Mouse (Mus musculus) intestine, embryonic 16.5 days (tissue): ENCODE data around the gene Draxin. TPM values are rescaled to one million over a fixed set of nuclear protein-coding genes. Genes with fewer than 3 reads are reported as not detected.
A peak's percentile ranks its signal among the peaks of the same experiment; 100 is the strongest.
"Not testable (repeated sequence)": the region's sequence is repeated elsewhere in the genome, so short reads cannot be mapped to it uniquely, and the experiment has no call there.

Experiments used
- ATAC-seq: fragments of 200-750 bp; cut with Nextera tagmentation; 2 replicates; pipeline ENCODE4 v1.8.0; 2017; ENCODE audit warnings: moderate TSS enrichment, moderate library complexity
- H3K27ac ChIP-seq: fragments of 300-500 bp; sonication (generic); 2 replicates; pipeline ENCODE4 v1.5.1; 2014; ENCODE audit warnings: mild to moderate bottlenecking, low read length
- H3K27me3 ChIP-seq: fragments of 300-500 bp; sonication (generic); replicated peaks from 2 replicates; pipeline ENCODE4 v1.6.1; 2014; ENCODE audit warnings: low read length, control low read depth, mixed read lengths; ENCODE audit not compliant: control insufficient read depth, insufficient read depth
- H3K36me3 ChIP-seq: fragments of 300-500 bp; sonication (generic); 2 replicates; pipeline ENCODE4 v1.6.1; 2014; ENCODE audit warnings: low read length, control low read depth; ENCODE audit not compliant: control insufficient read depth, insufficient read depth
- H3K4me1 ChIP-seq: fragments of 300-500 bp; sonication (generic); 2 replicates; pipeline ENCODE4 v1.6.1; 2014; ENCODE audit warnings: low read length, control low read depth, mixed read lengths; ENCODE audit not compliant: control insufficient read depth, insufficient read depth
- H3K4me2 ChIP-seq: fragments of 300-500 bp; sonication (generic); 2 replicates; pipeline ENCODE4 v1.6.1; 2014; ENCODE audit warnings: low read depth, low read length, control low read depth
- H3K4me3 ChIP-seq: fragments of 300-500 bp; sonication (generic); 2 replicates; pipeline ENCODE4 v1.5.1; 2014; ENCODE audit warnings: mild to moderate bottlenecking, low read length
- H3K9ac ChIP-seq: fragments of 300-500 bp; sonication (generic); 2 replicates; pipeline ENCODE4 v1.6.1; 2014; ENCODE audit warnings: low read depth, low read length
- H3K9me3 ChIP-seq: fragments of 300-500 bp; sonication (generic); 2 replicates; pipeline ENCODE4 v1.6.1; 2016; ENCODE audit warnings: low read length, control low read depth; ENCODE audit not compliant: control insufficient read depth
- WGBS: fragments of 180-500 bp; shearing (Covaris S2); extraction: QIAGEN DNeasy Blood & Tissue Kit; methylation state at CpG from one replicate; pipeline ENCODE4 v1.1.7; 2014; 5-methylcytosine and 5-hydroxymethylcytosine counted together
- polyA plus RNA-seq: library from polyadenylated mRNA; unstranded; fragments of >200 nt; fragmentation: Nextera tagmentation; extraction: Ambion mirVana; gene quantifications from 2 replicates; pipeline ENCODE4 v1.2.1, GENCODE M21; 2015

Draxin gene
- polyA plus RNA-seq, 1 experiment from 2014 or later: 0.07 TPM

GRCm38 (mm10) chr4:148121982-148122693 is 8.4 kb downstream of the Draxin start:
- no peak for ATAC-seq
- H3K9me3 ChIP-seq: peaks cover 3% of the 10 kb centered on the region; the same call in 1 of the 2 replicates
- H3K36me3 ChIP-seq: no peaks in the 10 kb centered on the region
- 27% methylated on average over 6 of the region's 6 CpGs for WGBS
- H3K4me3 ChIP-seq: no peak overlapping the region
- H3K27ac ChIP-seq: no peak overlapping the region
- no peaks in the 10 kb centered on the region for H3K27me3 ChIP-seq
- H3K9ac ChIP-seq: no peak overlapping the region
- no peak overlapping the region for H3K4me2 ChIP-seq
- no peaks in the 10 kb centered on the region; the same call in 1 of the 2 replicates for H3K4me1 ChIP-seq

- Histone ChIP-seq H3K36me3 (no peaks in the 10 kb centered on the region), H3K27me3 (no peaks in the 10 kb centered on the region), H3K4me3 (no peak overlapping the region), H3K9ac (no peak overlapping the region), H3K4me1 (no peaks in the 10 kb centered on the region; the same call in 1 of the 2 replicates), H3K4me2 (no peak overlapping the region), H3K9me3 (peaks cover 4% of the 10 kb centered on the region; the same call in 1 of the 2 replicates), H3K27ac (no peak overlapping the region)
- ATAC-seq: no peak
- WGBS: 83% methylated on average over 4 of the region's 4 CpGs
These were observed 9.1 kb downstream of the Draxin start for GRCm38 (mm10) chr4:148121362-148121761.

- H3K27ac ChIP-seq: no peak overlapping the region
- no peaks in the 10 kb centered on the region for H3K27me3 ChIP-seq
- WGBS: 68% methylated on average over 9 of the region's 9 CpGs
- no peaks in the 10 kb centered on the region for H3K36me3 ChIP-seq
- H3K4me1 ChIP-seq: no peaks in the 10 kb centered on the region; the same call in 1 of the 2 replicates
- peaks cover 4% of the 10 kb centered on the region; the same call in 1 of the 2 replicates for H3K9me3 ChIP-seq
- no peak overlapping the region for H3K4me3 ChIP-seq
- no peak overlapping the region for H3K4me2 ChIP-seq
- ATAC-seq: no peak
- no peak overlapping the region for H3K9ac ChIP-seq
These were observed 9.9 kb downstream of the Draxin start for GRCm38 (mm10) chr4:148120555-148120954.

- not testable (repeated sequence) for H3K9me3 ChIP-seq, H3K4me2 ChIP-seq, H3K4me1 ChIP-seq, H3K27me3 ChIP-seq, H3K36me3 ChIP-seq, H3K4me3 ChIP-seq, H3K27ac ChIP-seq, ATAC-seq, H3K9ac ChIP-seq
- 82% methylated on average over 9 of the region's 9 CpGs for WGBS
These were observed 10.9 kb downstream of the Draxin start for GRCm38 (mm10) chr4:148119578-148119977.

- no peak overlapping the region for H3K9ac ChIP-seq
- H3K27ac ChIP-seq: no peak overlapping the region
- no peak overlapping the region for H3K4me2 ChIP-seq
- H3K4me1 ChIP-seq: no peaks in the 10 kb centered on the region; the same call in none of the 2 replicates
- peaks cover 4% of the 10 kb centered on the region; the same call in 1 of the 2 replicates for H3K9me3 ChIP-seq
- H3K36me3 ChIP-seq: no peaks in the 10 kb centered on the region
- WGBS: 77% methylated on average over 4 of the region's 4 CpGs
- H3K27me3 ChIP-seq: 0 out of 2 replicates have a peak, but pooled peaks cover 2% of the 10 kb centered on the region
- no peak overlapping the region for H3K4me3 ChIP-seq
- no peak for ATAC-seq
These were observed 13.1 kb downstream of the Draxin start for GRCm38 (mm10) chr4:148117392-148117791.

GRCm38 (mm10) chr4:148116657-148117056 is 13.8 kb downstream of the Draxin start:
- Histone ChIP-seq H3K4me1 (no peaks in the 10 kb centered on the region; the same call in none of the 2 replicates), H3K27me3 (0 out of 2 replicates have a peak, but pooled peaks cover 2% of the 10 kb centered on the region), H3K9ac (no peak overlapping the region), H3K4me2 (no peak overlapping the region), H3K36me3 (no peaks in the 10 kb centered on the region), H3K9me3 (peaks cover 4% of the 10 kb centered on the region; the same call in 1 of the 2 replicates), H3K27ac (no peak overlapping the region), H3K4me3 (no peak overlapping the region)
- 70% methylated on average over 4 of the region's 4 CpGs for WGBS
- no peak for ATAC-seq

- Histone ChIP-seq H3K9ac (peak overlapping the region; percentile 17; the same call in 1 of the 2 replicates), H3K4me2 (peak overlapping the region; percentile 36), H3K4me1 (no peaks in the 10 kb centered on the region; the same call in none of the 2 replicates), H3K9me3 (peaks cover 4% of the 10 kb centered on the region; the same call in 1 of the 2 replicates), H3K36me3 (no peaks in the 10 kb centered on the region), H3K4me3 (no peak overlapping the region), H3K27ac (no peak overlapping the region), H3K27me3 (0 out of 2 replicates have a peak, but pooled peaks cover 2% of the 10 kb centered on the region)
- 5% methylated on average over 15 of the region's 15 CpGs for WGBS
- ATAC-seq: peak; percentile 43
These were observed 15.0 kb downstream of the Draxin start for GRCm38 (mm10) chr4:148115467-148115866.

- Histone ChIP-seq H3K27me3 (0 out of 2 replicates have a peak, but pooled peaks cover 2% of the 10 kb centered on the region), H3K36me3 (no peaks in the 10 kb centered on the region), H3K9me3 (peaks cover 4% of the 10 kb centered on the region; the same call in 1 of the 2 replicates), H3K4me2 (peak overlapping the region; percentile 36; the same call in 1 of the 2 replicates), H3K9ac (no peak overlapping the region), H3K4me3 (no peak overlapping the region), H3K27ac (no peak overlapping the region), H3K4me1 (no peaks in the 10 kb centered on the region; the same call in none of the 2 replicates)
- 5% methylated on average over 15 of the region's 15 CpGs for WGBS
- ATAC-seq: peak; percentile 41; the same call in 1 of the 2 replicates
These were observed 15.6 kb downstream of the Draxin start for GRCm38 (mm10) chr4:148114758-148115391.

GRCm38 (mm10) chr4:148112519-148112918 is 18.0 kb downstream of the Draxin start:
- 68% methylated on average over 12 of the region's 12 CpGs for WGBS
- H3K27me3 ChIP-seq: 0 out of 2 replicates have a peak, but pooled peaks cover 2% of the 10 kb centered on the region
- no peak overlapping the region for H3K4me2 ChIP-seq
- H3K4me1 ChIP-seq: peaks cover 7% of the 10 kb centered on the region
- H3K4me3 ChIP-seq: no peak overlapping the region
- peaks cover 4% of the 10 kb centered on the region; the same call in 1 of the 2 replicates for H3K9me3 ChIP-seq
- H3K36me3 ChIP-seq: no peaks in the 10 kb centered on the region
- no peak overlapping the region for H3K9ac ChIP-seq
- no peak overlapping the region for H3K27ac ChIP-seq
- ATAC-seq: peak; percentile 64
